Mouse (Mus musculus) thymus, adult 2 months (tissue): Measurements from ENCODE around the gene Plbd2. TPM values are rescaled to one million over a fixed set of nuclear protein-coding genes. Genes with fewer than 3 reads are reported as not detected.
A peak's percentile ranks its signal among the peaks of the same experiment; 100 is the strongest.

ENCODE experiments used
- DNase-seq: peaks from one replicate; pipeline ENCODE4 v3.0.0; 2021
- H3K27ac ChIP-seq: fragments of 200-500 bp; 2 replicates; pipeline ENCODE4 v1.5.1; 2012; ENCODE audit warnings: low read length, control low read depth; ENCODE audit not compliant: control insufficient read depth, insufficient read depth
- H3K27me3 ChIP-seq: fragments of 200-500 bp; 2 replicates; pipeline ENCODE4 v1.6.1; 2012; ENCODE audit warnings: mild to moderate bottlenecking, low read length, moderate library complexity, mixed read lengths; ENCODE audit not compliant: control insufficient read depth, insufficient read depth
- H3K36me3 ChIP-seq: fragments of 200-500 bp; 2 replicates; pipeline ENCODE4 v1.6.1; 2012; ENCODE audit warnings: mild to moderate bottlenecking, low read length, moderate library complexity; ENCODE audit not compliant: control insufficient read depth, insufficient read depth
- H3K4me1 ChIP-seq: fragments of 200-500 bp; replicated peaks from 2 replicates; pipeline ENCODE4 v1.6.1; 2012; ENCODE audit warnings: low read length; ENCODE audit not compliant: control insufficient read depth, insufficient read depth
- H3K4me3 ChIP-seq: fragments of 200-500 bp; 2 replicates; pipeline ENCODE4 v1.5.1; 2012; ENCODE audit warnings: mild to moderate bottlenecking, low read length, control low read depth, moderate library complexity; ENCODE audit not compliant: control insufficient read depth, insufficient read depth
- CTCF ChIP-seq: fragments of 200-500 bp; IDR thresholded peaks from 2 replicates; pipeline ENCODE4 v1.5.1; 2012; ENCODE audit warnings: mild to moderate bottlenecking, control low read depth, low read length, moderate library complexity, borderline replicate concordance; ENCODE audit not compliant: control insufficient read depth, poor library complexity, insufficient read depth; ENCODE audit errors: extremely low read depth
- POLR2A ChIP-seq: fragments of 200-500 bp; IDR thresholded peaks from 2 replicates; pipeline ENCODE4 v1.6.1; 2012; ENCODE audit warnings: mild to moderate bottlenecking, low read length, control low read depth, moderate library complexity; ENCODE audit not compliant: control insufficient read depth, poor library complexity, insufficient read depth; ENCODE audit errors: extremely low read depth
- WGBS: fragments of 180-500 bp; shearing (Covaris S2); methylation state at CpG from one replicate; pipeline ENCODE4 v1.1.7; 2018; 5-methylcytosine and 5-hydroxymethylcytosine counted together
- polyA plus RNA-seq: library from polyadenylated mRNA; depleted of rRNA; stranded (reverse); fragments of >200 nt; gene quantifications from 2 replicates; pipeline ENCODE4 v1.2.3, GENCODE M21; 2012

Gene Plbd2
- polyA plus RNA-seq, 1 experiment: 31.5 TPM

- Histone ChIP-seq H3K4me1 (no peaks in the 10 kb centered on the region; the same call in 1 of the 2 replicates), H3K27ac (no peak overlapping the region), H3K36me3 (no peaks in the 10 kb centered on the region), H3K4me3 (no peak overlapping the region), H3K27me3 (no peaks in the 10 kb centered on the region)
- TF ChIP-seq POLR2A (no peak), CTCF (peak; percentile 79; the same call in 1 of the 2 replicates)
- 91% methylated on average over 3 of the region's 3 CpGs for WGBS
- DNase-seq: peak; percentile 50
These were observed 19.2 kb upstream of the Plbd2 start for GRCm38 (mm10) chr5:120522649-120523048.

GRCm38 (mm10) chr5:120517552-120517951 is 14.1 kb upstream of the Plbd2 start:
- H3K4me3 ChIP-seq: no peak overlapping the region
- TF ChIP-seq POLR2A (no peak), CTCF (no peak)
- H3K27ac ChIP-seq: no peak overlapping the region
- H3K27me3 ChIP-seq: no peaks in the 10 kb centered on the region
- no peak for DNase-seq
- WGBS: 80% methylated on average over 9 of the region's 9 CpGs
- H3K36me3 ChIP-seq: no peaks in the 10 kb centered on the region
- H3K4me1 ChIP-seq: no peaks in the 10 kb centered on the region

GRCm38 (mm10) chr5:120516221-120516984 is 13.0 kb upstream of the Plbd2 start:
- DNase-seq: no peak
- Histone ChIP-seq H3K4me3 (no peak overlapping the region), H3K27ac (no peak overlapping the region), H3K4me1 (peaks cover 8% of the 10 kb centered on the region), H3K36me3 (no peaks in the 10 kb centered on the region), H3K27me3 (no peaks in the 10 kb centered on the region)
- WGBS: 85% methylated on average over 15 of the region's 15 CpGs
- TF ChIP-seq CTCF (no peak), POLR2A (no peak)

GRCm38 (mm10) chr5:120515451-120515850 is 12.0 kb upstream of the Plbd2 start:
- peaks cover 14% of the 10 kb centered on the region for H3K4me1 ChIP-seq
- 91% methylated on average over 7 of the region's 7 CpGs for WGBS
- DNase-seq: no peak
- no peak for TF ChIP-seq POLR2A
- no peak for TF ChIP-seq CTCF
- no peaks in the 10 kb centered on the region for H3K27me3 ChIP-seq
- no peak overlapping the region for H3K4me3 ChIP-seq
- no peak overlapping the region for H3K27ac ChIP-seq
- no peaks in the 10 kb centered on the region for H3K36me3 ChIP-seq

- Histone ChIP-seq H3K4me3 (no peak overlapping the region), H3K36me3 (no peaks in the 10 kb centered on the region), H3K27ac (no peak overlapping the region), H3K4me1 (peaks cover 16% of the 10 kb centered on the region), H3K27me3 (no peaks in the 10 kb centered on the region)
- DNase-seq: no peak
- TF ChIP-seq CTCF (no peak), POLR2A (no peak)
- 60% methylated on average over 4 of the region's 4 CpGs for WGBS
These were observed 11.3 kb upstream of the Plbd2 start for GRCm38 (mm10) chr5:120514754-120515153.

- Histone ChIP-seq H3K27me3 (no peaks in the 10 kb centered on the region), H3K4me1 (peaks cover 16% of the 10 kb centered on the region), H3K4me3 (no peak overlapping the region), H3K27ac (no peak overlapping the region), H3K36me3 (no peaks in the 10 kb centered on the region)
- no peak for TF ChIP-seq CTCF
- no peak for TF ChIP-seq POLR2A
- WGBS: 94% methylated on average over 9 of the region's 9 CpGs
- no peak for DNase-seq
These were observed 10.7 kb upstream of the Plbd2 start for GRCm38 (mm10) chr5:120514031-120514677.

- Histone ChIP-seq H3K4me3 (no peak overlapping the region), H3K36me3 (no peaks in the 10 kb centered on the region), H3K27me3 (no peaks in the 10 kb centered on the region), H3K4me1 (peaks cover 16% of the 10 kb centered on the region), H3K27ac (no peak overlapping the region)
- no peak for TF ChIP-seq CTCF
- TF ChIP-seq POLR2A: no peak
- DNase-seq: no peak
- 93% methylated on average over 15 of the region's 15 CpGs for WGBS
These were observed 9.6 kb upstream of the Plbd2 start for GRCm38 (mm10) chr5:120512911-120513555.
